Mouse (Mus musculus) liver, postnatal 0 days (tissue): Measurements from ENCODE around the gene Gorasp2.

Experiments used
- CTCF ChIP-seq: sonication (generic); IDR thresholded peaks from 2 replicates; pipeline ENCODE4 v1.5.1; 2016; ENCODE audit warnings: antibody characterized with exemption, low read depth
- EP300 ChIP-seq: IDR thresholded peaks from 2 replicates; pipeline ENCODE4 v1.6.1; 2016; ENCODE audit warnings: antibody characterized with exemption, low read depth, mild to moderate bottlenecking

DNA sequence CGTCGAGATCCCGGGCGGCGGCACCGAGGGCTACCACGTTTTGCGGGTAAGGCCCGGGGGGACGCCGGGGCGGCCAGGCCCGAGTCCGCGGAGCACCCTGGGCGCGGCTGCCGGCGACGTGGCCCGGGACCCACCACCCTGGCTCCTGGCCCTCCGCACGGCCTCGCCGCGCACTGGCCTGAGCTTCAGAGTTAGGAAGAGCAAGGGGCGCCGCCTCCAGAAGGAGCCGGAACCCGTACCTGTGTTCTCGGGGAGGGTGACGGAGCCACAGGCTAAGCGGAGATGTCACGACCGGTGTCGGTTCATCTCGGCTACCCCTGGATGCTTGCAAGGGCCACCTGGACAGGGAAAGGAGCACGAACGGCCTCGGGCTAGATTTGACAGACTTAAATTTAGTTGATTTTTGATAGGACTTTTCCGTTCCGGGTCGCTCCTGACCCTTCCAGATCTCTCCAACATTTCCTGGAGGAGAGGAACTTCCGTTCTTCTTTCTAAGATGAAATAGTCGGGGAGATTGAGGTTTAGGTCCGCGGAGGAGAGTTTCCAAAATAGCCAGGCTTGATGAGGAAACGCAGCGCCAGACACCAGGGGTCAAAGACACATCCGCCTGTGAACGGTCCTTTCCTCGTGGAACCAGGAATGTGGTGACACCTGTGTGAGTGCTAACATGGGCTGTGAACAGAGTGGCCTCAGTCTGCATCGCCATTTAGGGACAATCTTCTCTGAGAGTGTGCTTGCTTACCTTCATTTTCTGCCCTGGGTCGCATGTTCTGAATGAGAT lies 529 bp downstream of the Gorasp2 start, which contains the start of gene Gm26558:
- TF ChIP-seq CTCF = no peak
- TF ChIP-seq EP300 = no peak
